Mouse (Mus musculus): ENCODE measurements around the gene Mast4.
"Not testable (repeated sequence)": the region's sequence is repeated elsewhere in the genome, so short reads cannot be mapped to it uniquely, and the experiment has no call there.

Gene Mast4

GRCm38 (mm10) chr13:103334392-103334686 is at the start of gene Mast4:
Mast4 (minus strand) TSS chr13:103334497.
- peak; percentile 10 for DNase-seq (ENCODE audit: low read depth)

DNA sequence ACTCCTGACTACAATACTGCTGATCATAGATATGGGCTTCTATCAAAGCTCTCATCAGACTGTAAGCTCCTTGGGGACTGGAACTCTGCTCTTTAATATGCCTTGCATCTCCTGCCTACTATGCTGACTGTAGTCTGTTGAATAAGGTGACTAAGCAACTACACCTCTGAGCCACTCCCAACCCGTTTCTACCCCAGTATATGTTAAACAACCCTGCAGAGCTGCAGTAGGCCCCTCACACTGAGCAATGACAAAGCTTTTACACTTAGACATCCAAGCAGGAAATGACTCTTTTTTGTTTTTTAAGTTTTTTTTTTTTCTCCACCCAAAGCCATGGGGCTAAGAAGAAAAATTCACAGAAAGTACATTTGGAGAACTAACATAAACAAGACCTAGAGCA is 40.2 kb upstream of the Mast4 start:
- no peak for DNase-seq (ENCODE audit: low read depth)

GRCm38 (mm10) chr13:103369194-103369593 is 34.9 kb upstream of the Mast4 start:
- no peak for DNase-seq (ENCODE audit: low read depth)

- no peak for DNase-seq (ENCODE audit: low read depth)
Measured at GRCm38 (mm10) chr13:103363181-103363580, 28.9 kb upstream of the Mast4 start.

GRCm38 (mm10) chr13:103357415-103357814 is 23.1 kb upstream of the Mast4 start:
- not testable (repeated sequence) for DNase-seq (ENCODE audit: low read depth)

DNA sequence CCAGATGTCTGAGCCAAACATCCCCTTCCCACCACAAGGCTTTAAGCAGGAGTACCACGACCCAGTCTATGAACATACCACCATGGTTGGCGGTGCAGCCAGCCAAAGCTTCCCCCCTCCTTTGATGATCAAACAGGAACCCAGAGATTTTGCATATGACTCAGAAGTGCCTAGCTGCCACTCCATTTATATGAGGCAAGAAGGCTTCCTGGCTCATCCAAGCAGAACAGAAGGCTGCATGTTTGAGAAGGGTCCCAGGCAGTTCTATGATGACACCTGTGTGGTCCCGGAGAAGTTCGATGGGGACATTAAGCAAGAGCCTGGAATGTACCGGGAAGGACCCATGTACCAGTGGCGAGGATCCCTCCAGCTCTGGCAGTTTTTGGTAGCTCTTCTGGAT is 22.6 kb upstream of the Mast4 start:
- not testable (repeated sequence) for DNase-seq (ENCODE audit: low read depth)

DNA sequence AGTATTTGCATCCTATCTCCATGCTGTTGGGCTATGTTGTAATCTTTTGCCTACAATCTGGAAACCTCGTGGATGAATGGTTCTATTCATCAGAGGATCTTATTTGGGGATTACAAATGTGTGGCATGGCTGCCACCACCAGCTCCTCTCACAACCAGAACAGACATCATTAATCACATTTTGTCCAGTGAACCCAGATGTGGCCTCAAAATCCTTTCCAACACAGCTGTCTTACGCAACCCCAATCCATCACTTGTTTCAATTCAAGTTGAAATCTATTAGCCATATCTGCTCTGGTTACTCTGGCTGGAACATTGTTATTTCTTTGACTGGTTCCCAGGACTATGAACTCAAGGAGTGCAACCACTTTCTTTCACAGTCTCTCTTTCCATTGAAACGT is 20.4 kb upstream of the Mast4 start:
- no peak for DNase-seq (ENCODE audit: low read depth)

DNA sequence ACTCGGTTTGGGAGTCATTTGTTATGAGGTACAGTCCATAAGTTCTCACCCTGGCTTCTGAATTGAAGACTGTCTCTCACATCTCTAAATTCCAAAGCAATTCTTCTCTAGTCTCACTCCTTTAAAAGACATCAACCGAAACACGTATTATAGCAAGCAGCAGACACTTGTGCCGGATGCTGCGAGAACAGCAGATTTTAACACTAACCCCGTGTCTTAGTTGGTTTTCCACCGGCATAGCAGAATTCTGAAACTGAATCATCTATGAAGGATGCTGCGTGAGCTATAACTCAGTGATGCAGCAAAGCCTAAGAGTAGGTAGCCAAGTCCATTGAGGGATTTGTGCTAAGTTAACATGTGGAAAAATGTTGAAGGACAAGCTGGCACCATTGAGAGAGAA is 10.5 kb upstream of the Mast4 start:
- DNase-seq (ENCODE audit: low read depth), result no peak

- no peak for DNase-seq (ENCODE audit: low read depth)
Measured at GRCm38 (mm10) chr13:103344006-103344720, 9.9 kb upstream of the Mast4 start.

DNA sequence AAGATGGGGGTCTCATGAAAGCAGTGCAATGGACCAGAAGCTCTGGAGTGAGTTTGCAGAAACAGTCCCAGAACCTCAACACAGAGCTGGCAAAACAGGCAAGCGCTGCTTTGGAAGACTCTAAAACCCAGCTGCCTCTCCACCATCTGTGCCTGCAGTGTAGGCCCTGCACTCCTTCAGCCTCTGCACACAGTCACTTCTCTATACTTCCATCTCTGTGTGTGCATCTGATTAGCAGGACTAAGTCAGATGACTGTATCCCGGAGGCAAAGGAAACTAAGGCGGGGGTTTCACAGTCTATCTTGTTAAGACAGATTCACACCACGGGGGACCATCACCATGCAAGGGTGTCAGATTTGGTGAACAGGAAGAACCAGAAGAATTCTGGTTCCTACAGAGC is 6.7 kb upstream of the Mast4 start:
- DNase-seq (ENCODE audit: low read depth), result no peak

GRCm38 (mm10) chr13:103338616-103339015 is 4.3 kb upstream of the Mast4 start:
- DNase-seq (ENCODE audit: low read depth), result no peak

GRCm38 (mm10) chr13:103336237-103336636 is 1.9 kb upstream of the Mast4 start:
- no peak for DNase-seq (ENCODE audit: low read depth)

- no peak for DNase-seq (ENCODE audit: low read depth)
Measured at GRCm38 (mm10) chr13:103334723-103335458, 594 bp upstream of the Mast4 start.

DNA sequence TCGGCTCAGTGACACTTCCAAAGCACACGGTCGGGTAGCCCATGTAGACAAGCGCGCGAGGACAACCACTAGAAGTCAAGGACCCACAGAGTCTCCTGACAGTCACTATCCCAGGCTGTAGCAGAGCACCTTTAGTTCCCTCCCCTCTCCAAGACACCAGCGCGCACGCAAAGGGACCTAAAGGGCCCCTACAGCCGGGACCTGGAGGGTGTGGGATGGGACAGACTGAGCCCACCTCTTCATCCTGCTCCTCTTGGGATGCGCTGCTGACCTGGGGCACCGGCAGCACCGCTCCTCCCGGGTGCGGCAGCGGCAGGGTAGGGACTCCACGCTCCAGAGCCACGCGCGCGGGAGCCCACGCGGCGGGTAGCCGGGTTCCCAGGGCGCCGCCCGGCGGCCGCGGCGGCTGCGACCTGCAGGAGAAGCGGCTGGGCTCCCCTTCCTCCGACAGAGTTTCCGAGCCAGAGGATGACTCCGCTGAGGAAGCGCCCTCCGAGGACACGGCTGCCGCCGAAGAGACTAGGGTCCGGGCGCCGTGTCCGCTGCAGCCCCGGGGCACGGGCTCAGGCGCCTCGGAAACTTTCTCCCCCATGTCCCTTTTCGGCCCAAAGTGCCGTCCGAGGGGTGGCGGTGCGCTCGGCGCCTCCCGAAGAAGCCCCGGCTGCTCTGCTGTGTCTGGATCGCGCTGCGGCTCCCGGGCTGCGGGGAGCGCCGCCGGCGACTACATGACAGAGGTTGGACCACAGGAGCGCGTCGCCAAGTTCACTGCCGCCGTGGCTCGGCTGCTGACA is 501 bp downstream of the Mast4 start:
- DNase-seq (ENCODE audit: low read depth), result no peak

DNA sequence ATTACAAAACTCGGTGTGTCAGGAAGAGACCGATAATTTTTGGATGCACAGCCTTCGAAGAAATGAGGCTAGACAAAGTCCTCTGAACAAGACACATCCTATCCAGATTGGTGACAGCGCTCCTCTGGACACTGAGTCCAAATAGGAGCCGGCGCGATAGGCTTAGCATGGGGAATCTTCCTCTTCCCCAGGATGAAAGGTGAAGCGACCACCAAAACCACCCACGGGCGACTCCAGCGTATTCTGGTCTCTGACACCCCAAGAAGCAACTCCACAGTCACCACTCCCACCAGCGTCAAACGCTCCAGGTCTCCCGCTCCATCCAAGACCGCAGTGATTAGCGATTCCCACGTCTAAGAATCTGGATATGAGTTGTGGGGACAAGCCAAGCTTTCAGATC is 1.1 kb downstream of the Mast4 start:
- DNase-seq (ENCODE audit: low read depth), result no peak

DNA sequence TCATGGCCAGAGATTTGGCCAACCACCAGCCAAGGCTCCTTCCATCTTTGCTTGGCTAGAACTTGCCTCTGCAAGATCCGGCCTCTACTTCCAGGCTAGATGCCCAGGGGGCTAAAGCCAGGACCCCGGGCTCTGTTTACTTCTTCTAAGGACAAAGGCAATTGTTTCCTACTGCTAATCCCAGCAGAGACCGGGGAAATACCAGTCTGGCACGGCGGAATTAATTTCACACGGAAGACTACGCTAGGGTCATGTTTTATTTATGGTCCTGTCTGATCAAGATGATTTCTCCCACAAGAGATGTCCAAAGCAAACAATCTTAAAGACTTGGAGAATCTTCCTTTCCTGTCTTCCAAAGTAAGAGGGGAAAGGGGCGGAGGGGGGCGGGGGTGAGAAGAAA is 1.6 kb downstream of the Mast4 start:
- DNase-seq (ENCODE audit: low read depth), result no peak

DNA sequence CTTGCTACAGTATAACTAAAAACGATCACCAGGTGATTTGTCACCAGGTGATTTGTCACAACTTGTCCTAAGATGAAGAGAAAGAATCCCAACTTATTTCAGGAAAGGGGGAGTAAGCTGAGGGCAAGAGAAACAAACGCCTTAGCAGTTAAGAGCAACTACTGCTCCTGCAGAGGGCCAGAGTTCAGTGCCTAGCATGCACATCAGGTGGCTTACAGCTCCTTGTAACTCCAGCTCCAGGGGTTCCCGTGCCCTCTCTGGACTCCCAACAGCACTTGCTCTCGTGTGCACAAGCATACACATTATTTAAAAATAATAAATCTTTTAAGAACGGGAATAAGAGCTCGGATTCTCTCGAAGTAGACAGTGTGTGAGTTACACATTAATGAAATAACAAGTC is 3.2 kb downstream of the Mast4 start:
- no peak for DNase-seq (ENCODE audit: low read depth)

- DNase-seq (ENCODE audit: low read depth), result no peak
Measured at GRCm38 (mm10) chr13:103328299-103328698, 6.0 kb downstream of the Mast4 start.

GRCm38 (mm10) chr13:103327843-103328242 is 6.5 kb downstream of the Mast4 start:
- DNase-seq (ENCODE audit: low read depth), result no peak

DNA sequence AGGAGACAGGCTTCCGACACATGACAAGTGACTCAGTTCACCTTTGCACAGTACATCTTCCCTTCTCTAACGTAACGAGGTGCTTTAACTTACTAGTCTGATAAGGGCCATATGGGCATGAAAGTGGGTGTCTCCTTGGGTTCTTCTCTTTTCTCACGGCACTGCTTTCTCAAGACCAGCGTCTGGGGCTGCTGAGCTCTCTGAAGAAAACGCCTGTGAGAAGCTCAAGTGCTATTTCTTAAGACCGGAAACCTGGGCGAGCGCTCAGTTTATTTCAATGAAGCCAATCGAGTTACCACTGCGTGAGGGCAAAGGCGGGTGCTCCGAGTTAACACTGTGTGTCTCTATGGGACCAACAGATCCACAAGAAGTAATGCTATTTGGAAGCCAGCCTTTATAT is 8.1 kb downstream of the Mast4 start:
- DNase-seq (ENCODE audit: low read depth), result no peak

DNA sequence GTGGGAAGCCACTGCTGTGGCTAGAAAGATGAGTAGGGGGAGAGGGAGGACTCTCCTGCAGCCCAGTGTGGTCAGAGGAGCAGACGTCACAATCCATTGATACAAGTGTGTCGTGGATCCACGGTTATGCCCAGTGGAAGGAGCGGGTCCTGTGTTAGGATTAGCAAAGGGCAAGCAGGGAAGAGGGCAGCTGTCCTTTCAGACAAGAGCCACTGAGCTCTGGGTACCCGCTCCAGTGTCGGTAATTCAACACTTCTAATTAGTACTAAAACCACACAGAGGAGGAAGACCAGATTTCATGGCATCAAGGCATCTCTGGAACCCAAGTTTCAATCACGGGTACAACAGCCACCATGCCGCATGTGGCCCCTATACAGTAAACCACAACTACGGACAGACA is 14.4 kb downstream of the Mast4 start:
- DNase-seq (ENCODE audit: low read depth), result no peak

DNA sequence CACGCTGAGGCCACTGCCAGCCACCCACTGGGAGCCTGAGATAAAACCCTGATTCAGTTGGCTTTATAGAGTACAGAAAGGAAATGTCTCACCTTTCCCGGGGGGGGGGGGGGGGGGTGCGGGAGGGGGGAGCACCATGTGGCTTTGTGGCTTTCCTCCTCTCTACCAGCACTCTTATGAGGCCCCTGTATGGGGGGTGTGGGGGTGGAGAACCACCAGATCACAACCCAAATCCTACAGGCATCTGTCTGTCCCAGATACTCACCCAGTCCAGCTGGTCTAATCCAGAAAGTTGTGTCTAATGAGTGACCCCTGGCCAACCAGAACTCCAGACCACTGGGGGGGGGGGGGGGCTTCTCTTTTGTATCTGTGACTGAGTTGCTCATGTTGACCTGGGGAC is 15.0 kb downstream of the Mast4 start:
- no peak for DNase-seq (ENCODE audit: low read depth)

- no peak for DNase-seq (ENCODE audit: low read depth)
Measured at GRCm38 (mm10) chr13:103316777-103317367, 17.4 kb downstream of the Mast4 start.
